Mouse (Mus musculus) 3134 (cell line): ENCODE data around the gene Tex19.2.
"Not testable (repeated sequence)": the region's sequence is repeated elsewhere in the genome, so short reads cannot be mapped to it uniquely, and the experiment has no call there.

ENCODE experiments used
- DNase-seq: peaks from one replicate; pipeline ENCODE4 v3.0.0-alpha.2; 2011; ENCODE audit warnings: low spot score; ENCODE audit not compliant: insufficient read length; ENCODE audit errors: extremely low read depth

The Tex19.2 gene

GRCm38 (mm10) chr11:121069662-121070061, 48.8 kb downstream of the Tex19.2 start:
- not testable (repeated sequence) for DNase-seq

GRCm38 (mm10) chr11:121067895-121068294, 50.6 kb downstream of the Tex19.2 start:
- DNase-seq = no peak
